Mouse (Mus musculus) embryo, embryonic 11.5 days (tissue): ENCODE data around the gene 1700028J19Rik.
"Not testable (repeated sequence)": the region's sequence is repeated elsewhere in the genome, so short reads cannot be mapped to it uniquely, and the experiment has no call there.

Experiments
- DNase-seq: peaks from one replicate; pipeline ENCODE4 v3.0.0-alpha.2; 2012; ENCODE audit warnings: low read depth, low spot score

1700028J19Rik gene

DNA sequence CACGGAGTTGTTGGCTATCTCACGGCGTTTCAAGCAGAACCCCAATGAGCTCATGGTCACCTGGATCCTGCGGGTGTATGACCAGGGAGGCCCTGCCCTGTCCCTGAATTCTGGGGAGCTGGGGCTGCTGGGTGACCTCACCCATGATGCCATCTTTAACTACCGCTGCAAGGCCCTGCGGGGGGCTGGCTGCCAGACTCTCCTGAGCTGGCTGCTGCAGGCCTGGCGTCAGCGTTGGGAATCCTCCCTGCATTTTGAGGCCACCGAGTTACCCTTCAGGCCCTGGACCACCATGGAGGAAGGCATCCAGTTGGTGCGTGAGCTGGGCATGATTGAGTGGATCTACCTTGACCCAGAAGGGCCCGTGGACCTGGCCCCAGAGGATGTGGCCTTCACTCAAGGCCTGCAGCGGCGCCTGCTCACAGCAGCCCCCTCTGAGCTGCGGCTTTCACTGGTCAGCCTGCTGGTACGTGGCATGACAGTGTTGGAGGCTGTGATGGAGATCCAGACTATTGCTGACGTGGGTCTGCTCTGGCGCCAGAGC, 4.3 kb upstream of the 1700028J19Rik start:
- DNase-seq: not testable (repeated sequence)

DNA sequence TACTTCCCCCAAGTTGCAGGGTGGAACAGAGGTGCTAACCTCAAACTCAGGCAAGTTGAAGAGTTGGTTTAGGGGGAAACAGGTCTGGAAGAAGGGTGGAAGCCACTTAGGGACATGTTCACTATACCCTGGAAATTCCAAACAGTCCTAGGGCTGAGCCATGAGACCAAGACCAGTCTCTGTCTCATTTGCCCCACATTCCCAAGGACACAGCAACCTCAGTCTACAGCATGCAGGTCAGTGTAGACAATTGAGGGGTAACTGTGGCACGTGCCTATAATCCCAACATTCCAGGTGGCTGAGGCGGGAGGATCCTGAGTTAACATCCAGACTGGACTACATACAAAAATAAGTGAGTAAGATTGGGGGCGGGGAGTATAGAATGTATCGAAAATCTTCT, 2.8 kb upstream of the 1700028J19Rik start:
- DNase-seq: no peak

DNA sequence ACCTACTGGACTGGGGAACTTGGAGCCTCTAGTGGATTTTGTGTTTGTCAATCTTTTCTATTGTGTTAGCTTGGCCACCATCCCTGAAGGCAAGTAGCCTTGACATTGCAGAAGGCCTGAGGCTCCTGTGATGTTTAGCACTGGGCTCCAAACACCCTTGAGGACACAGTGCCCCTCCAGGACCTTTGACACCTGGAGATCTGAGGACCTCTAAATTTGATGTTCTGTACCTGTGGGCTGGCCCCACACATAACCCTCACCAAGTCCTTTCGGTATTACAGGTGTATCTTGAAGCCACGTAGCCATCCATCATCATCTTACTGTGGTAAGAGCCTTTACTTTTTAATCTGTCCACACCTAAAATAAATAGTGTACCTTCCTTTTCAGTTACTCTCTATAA, 1.5 kb upstream of the 1700028J19Rik start:
- DNase-seq: no peak

DNA sequence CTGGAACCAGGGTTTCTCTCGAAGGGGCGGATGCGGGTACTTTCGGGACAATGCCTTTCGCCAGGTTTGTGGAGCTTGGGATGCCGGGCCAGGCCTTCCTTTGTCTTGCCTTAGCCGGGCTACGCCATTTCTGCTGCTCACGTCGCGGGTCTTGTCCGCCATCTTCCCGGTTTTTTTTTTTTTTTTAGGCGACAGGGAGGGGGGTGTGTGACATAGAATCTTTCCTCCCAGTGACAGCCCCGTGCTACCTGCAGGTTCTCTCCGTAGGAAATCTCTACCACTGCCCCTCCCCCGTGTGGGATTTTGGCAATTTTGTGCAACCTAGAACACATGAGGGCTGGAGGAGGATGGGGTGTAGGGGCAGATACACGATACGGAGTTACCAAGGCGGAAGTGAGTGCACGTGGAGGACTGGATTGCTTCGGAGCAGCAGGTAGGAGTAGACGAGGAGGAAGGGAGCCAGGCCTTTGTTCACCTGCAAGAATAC, 532 bp upstream of the 1700028J19Rik start:
- DNase-seq: peak; percentile 48

DNA sequence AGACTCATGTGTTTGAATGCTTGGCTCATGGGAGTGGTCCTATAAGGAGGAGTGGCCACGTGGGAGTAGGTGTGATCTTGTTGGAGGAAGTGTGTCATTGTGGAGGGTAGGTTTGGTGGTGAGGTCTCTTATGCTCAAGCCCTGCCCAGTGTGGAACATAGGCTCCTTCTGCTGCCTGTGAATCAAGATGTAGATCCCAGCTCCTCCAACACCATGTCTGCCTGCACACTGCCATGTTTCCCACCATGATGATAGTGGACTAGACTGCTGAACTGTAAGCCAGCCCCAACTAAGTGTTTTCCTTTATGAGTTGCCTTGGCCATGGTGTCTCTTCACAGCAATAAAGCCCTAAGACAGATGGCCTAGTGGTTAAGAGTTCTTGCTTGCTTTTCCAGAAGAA, 2.4 kb downstream of the 1700028J19Rik start:
- no peak for DNase-seq

DNA sequence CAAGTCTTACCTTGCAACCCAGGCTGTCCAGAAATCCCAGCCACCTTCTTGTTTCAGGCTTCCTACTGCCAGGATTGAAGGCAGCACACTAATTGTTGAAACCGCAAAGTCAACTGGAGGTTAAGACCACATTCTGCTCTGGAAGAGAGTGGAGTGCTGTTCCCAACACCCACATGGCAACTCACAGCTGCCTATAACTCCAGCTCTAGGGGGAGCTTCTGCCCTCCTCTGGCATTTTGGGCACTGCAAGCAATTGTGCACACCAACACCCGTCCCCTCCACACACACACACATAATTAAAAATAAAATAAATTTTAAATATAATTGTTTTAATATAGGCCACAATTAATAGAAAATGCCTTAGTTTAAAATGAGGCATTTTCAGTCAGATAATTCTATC, 5.3 kb downstream of the 1700028J19Rik start:
- DNase-seq: no peak

DNA sequence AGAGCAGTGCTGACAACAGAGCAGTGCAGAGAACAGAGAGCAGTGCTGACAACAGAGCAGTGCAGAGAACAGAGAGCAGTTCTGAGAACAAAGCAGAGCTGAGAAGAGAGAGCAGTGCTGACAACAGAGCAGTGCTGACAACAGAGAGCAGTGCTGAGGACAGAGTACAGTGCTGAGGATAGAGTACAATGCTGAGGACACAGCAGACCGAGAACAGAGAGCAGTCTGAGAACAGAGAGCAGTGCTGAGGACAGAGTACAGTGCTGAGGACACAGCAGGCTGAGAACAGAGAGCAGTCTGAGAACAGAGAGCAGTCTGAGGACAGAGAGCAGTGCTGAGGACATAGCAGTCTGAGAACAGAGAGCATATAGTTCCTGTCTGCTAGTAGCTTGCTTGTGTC, 5.8 kb downstream of the 1700028J19Rik start:
- no peak for DNase-seq

DNA sequence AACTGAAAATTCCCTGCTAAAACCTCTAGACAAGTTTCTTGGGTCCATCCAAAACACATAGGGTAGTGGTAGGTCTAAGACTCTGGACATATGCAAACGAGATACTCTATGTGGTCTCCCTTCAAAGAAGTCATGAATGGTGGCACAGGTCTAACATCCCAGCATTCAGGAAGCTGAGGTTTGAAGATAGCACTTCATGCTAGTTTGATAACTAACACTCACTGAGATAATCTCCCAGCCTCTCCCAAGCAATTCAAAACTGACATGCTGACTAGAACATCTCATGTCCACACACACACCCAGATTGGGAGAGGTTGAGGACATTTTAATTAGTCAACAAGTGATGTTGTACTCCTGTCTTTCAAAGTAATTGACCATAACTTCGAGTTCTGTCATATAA, 6.6 kb downstream of the 1700028J19Rik start:
- no peak for DNase-seq

DNA sequence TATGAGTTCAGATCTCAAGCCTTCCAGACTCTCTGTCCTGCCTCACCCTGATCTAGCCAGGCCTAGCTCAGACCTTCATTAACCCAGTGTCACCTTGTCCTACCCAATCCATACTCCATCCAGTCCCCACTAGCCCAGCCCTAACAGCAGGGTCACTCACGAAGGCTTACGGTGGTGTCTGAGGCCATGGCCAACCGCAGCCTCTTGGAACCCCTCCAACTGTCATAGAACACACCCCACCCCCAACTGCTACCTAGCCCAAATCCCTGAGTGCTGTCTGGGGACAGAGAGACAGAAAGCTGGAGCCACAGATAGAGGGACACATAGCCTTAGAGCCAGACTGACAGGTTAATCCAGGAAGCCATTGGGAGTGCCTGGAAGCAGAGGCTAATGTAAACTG, 10.6 kb downstream of the 1700028J19Rik start, which contains the start of gene Gm36864:
TSS of gene Gm36864 (plus strand) at position 269 of the 400 bp plus-strand sequence.
- no peak for DNase-seq

DNA sequence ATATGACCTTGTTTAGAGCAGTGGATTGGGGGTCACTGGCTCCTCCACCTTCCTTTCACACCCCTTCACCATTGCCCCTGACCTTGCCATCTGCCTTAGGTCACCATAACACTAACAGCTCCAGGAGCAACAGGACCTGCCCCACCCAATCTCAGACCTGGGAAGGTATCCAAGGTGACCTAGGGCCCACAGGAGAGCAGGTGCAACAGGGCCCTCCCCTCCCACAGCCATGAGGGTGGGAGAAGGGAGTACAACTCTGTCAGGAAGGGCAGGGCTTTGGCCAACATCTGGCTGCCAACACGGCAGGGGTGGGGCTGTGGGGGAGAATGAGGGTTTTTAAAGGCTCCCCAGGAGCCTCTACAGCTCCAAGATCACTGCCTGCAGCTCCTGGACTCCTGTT, 21.4 kb downstream of the 1700028J19Rik start, which contains the start of gene Klk1:
TSS of gene Klk1 (plus strand) at position 285 of the 400 bp plus-strand sequence.
- DNase-seq: no peak

DNA sequence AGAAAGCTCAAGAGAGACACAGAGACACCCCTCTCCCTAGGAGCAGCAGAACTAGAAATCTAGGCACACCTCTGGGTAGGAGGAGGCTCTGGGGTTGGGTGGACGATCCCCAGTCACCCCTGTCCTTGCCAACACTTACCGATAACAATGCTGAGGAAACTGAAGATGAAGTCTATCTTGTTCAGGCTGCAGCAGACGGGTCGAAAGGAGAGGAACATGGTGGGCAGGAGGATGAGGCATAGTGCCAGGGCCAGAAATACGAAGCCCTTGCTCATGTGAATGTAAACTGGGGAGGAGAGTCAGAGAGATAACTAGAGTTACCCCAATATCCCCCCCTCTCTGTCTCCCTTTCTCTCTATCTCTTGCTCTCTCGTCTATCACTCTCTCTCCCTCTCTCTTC, 24.2 kb downstream of the 1700028J19Rik start:
- not testable (repeated sequence) for DNase-seq

DNA sequence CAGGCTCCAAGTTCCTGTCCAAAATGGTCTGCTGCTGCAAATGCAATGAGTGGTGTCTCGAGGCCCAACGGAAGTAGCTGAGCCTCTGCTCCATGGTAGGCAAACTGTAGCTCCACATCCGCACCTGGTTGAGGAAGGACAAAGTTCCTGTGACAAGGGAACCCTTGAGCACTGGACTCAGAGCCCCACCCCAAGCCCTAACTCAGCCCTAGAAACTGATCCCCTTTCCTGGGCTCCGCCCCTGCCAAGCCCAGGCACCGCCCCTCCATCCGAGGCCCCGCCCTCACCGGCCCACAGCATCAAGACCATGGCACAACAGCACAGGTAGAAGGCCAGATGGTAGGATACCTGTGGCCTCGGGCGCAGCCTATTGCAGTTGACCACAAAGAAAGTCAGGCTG, 24.9 kb downstream of the 1700028J19Rik start:
- not testable (repeated sequence) for DNase-seq

DNA sequence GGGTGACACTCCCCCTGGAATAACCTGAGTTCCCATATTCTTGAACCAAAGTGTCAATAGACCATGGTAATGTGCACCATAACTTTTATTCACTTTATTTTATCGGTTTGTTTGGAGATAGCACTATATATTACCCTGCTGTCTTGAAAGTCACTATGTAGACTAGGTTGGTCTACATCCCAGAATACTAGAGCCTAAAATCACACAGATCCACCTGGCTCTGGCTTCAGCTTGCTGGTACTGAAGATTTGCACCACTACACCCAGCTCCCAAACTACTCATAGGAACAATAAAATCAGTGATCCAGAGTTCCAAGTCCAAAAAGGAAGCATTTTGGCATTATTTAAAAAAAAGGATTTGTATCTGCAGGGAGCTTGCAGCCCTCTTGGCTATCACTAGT, 30.9 kb downstream of the 1700028J19Rik start, which contains the start of gene Klk1b5:
TSS of gene Klk1b5 (plus strand) at position 301 of the 400 bp plus-strand sequence.
- DNase-seq: no peak

DNA sequence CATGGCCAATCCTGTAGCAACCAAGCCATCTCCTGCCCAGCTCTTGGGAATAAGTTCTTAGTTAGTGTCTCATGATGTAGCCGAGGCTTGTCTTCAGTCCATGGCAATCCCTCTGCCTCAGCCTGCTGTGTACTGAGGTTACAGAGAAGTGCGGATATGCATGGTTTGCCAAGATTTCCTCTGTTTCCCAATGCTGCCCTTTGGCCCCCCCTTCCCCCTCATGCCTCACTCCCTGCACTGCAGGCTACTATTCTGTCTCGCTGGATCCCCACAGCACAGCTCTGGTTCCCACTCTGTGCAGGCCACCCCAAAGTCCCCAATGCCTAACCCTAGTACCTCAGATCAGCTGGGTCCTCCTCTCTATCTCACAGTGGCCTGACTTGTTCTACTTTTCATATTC, 38.2 kb downstream of the 1700028J19Rik start:
- no peak for DNase-seq

DNA sequence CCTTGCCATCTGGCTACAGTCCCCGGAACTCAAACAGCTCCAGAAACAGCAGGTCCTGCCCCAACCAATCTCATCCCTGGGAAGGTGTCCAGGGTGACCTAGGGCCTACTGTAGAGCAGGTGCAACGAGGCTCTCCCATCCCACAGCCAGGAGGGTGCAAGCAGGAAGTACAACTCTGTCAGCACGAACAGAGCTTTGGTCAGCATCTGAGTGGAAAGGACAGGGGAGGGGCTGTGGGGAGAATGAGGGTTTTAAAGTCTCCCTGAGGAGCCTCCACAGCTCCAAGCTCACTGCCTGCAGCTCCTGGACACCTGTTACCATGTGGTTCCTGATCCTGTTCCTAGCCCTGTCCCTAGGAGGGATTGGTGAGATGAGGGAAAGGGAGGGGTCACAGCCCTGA, 39.4 kb downstream of the 1700028J19Rik start, which contains the start of gene Klk1b4:
TSS of gene Klk1b4 (plus strand) at position 301 of the 400 bp plus-strand sequence.
- not testable (repeated sequence) for DNase-seq

DNA sequence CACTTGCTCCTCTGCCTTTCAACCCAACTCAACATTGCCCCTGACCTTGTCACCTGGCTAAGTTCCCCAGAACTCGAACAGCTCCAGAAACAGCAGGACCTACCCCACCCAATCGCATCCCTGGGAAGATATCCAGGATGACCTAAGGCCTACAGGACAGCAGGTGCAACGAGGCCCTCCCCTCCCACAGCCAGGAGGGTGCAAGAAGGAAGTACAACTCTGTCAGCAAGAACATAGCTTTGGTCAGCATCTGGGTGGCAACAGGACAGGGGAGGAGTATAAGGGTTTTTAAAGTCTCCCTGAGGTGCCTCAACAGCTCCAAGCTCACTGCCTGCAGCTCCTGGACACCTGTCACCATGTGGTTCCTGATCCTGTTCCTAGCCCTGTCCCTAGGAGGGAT, 48.6 kb downstream of the 1700028J19Rik start, which contains the start of gene Klk1b3:
TSS of gene Klk1b3 (plus strand) at position 301 of the 400 bp plus-strand sequence.
- DNase-seq: no peak

DNA sequence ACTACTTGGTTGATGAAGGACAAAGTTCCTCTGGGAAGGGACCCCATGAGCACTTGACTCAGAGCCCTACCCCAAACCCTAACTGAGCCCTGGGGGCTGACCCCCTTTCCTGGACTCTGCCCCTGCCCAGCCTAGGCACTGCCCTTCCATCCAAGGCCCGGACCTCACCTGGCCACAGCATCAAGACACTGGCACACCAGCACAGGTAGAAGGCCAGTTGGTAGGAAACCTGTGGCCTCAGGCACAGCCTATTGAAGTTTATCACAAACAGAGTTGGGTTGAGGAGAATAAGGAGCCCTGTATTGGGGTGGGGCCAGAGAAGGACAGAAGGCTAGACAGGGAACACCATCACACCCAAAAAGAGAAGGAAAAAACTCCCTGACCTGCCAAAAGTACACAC, 53.0 kb downstream of the 1700028J19Rik start:
- not testable (repeated sequence) for DNase-seq

DNA sequence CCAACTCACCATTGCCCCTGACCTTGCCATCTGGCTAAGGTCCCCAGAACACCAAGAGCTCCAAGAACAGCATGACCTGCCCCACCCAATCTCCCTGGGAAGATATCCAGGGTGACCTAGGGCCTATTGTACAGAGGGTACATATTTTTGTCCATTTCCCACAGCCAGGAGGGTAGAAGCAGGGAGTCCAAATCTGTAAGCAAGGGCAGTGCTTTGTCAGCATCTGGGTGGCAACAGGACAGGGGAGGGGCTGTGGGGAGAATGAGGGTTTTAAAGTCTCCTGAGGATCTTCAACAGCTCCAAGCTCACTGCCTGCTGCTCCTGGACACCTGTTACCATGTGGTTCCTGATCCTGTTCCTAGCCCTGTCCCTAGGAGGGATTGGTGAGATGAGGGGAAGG, 58.6 kb downstream of the 1700028J19Rik start, which contains the start of gene Klk1b24:
TSS of gene Klk1b24 (plus strand) at position 301 of the 400 bp plus-strand sequence.
- DNase-seq: not testable (repeated sequence)

DNA sequence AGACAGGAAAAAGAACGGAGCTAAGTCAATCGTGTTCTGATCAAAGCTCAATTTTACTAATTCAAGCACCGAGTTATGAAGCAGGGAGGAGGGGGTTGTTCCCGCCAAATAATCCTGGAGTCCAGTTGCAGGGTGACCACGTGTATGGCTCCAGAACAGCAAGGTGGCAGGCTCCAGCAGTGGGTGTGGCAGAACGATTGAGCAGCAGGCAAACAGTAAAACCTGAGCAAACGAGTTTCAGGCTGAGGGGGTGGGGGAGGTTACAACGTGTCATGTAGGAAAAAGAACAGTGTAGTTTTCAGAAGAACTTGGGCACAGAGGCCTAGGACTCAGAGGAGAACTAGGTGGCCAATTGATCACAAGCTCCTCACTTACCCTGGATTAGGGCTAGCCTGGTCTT, 60.0 kb downstream of the 1700028J19Rik start:
- not testable (repeated sequence) for DNase-seq
